Mouse (Mus musculus) intestine, postnatal 0 days (tissue): Measurements from ENCODE around the gene Vmn1r180. TPM values are rescaled to one million over a fixed set of nuclear protein-coding genes. Genes with fewer than 3 reads are reported as not detected.
"Not testable (repeated sequence)": the region's sequence is repeated elsewhere in the genome, so short reads cannot be mapped to it uniquely, and the experiment has no call there.

Experiments used
- ATAC-seq: fragments of 200-750 bp; cut with Nextera tagmentation; 2 replicates; pipeline ENCODE4 v1.8.0; 2017; ENCODE audit warnings: mild to moderate bottlenecking, moderate TSS enrichment, moderate library complexity
- H3K27ac ChIP-seq: fragments of 300-500 bp; sonication (generic); 2 replicates; pipeline ENCODE4 v1.5.1; 2014; ENCODE audit warnings: mild to moderate bottlenecking, low read depth, low read length, moderate library complexity
- H3K27me3 ChIP-seq: fragments of 300-500 bp; sonication (generic); replicated peaks from 2 replicates; pipeline ENCODE4 v1.6.1; 2014; ENCODE audit warnings: low read length, mixed read lengths; ENCODE audit not compliant: control insufficient read depth, insufficient read depth
- H3K36me3 ChIP-seq: fragments of 300-500 bp; sonication (generic); 2 replicates; pipeline ENCODE4 v1.6.1; 2014; ENCODE audit warnings: mild to moderate bottlenecking, moderate library complexity; ENCODE audit not compliant: control insufficient read depth, insufficient read depth
- H3K4me1 ChIP-seq: fragments of 300-500 bp; sonication (generic); replicated peaks from 2 replicates; pipeline ENCODE4 v1.6.1; 2014; ENCODE audit warnings: antibody characterized with exemption, low read length, mixed read lengths; ENCODE audit not compliant: control insufficient read depth, insufficient read depth
- H3K4me2 ChIP-seq: fragments of 300-500 bp; sonication (generic); replicated peaks from 2 replicates; pipeline ENCODE4 v1.6.1; 2014; ENCODE audit warnings: low read depth, mild to moderate bottlenecking, moderate library complexity
- H3K4me3 ChIP-seq: fragments of 300-500 bp; sonication (generic); 2 replicates; pipeline ENCODE4 v1.5.1; 2014; ENCODE audit warnings: low read depth, low read length
- H3K9ac ChIP-seq: fragments of 300-500 bp; sonication (generic); 2 replicates; pipeline ENCODE4 v1.6.1; 2014; ENCODE audit warnings: mild to moderate bottlenecking, low read depth, low read length
- H3K9me3 ChIP-seq: fragments of 300-500 bp; sonication (generic); 2 replicates; pipeline ENCODE4 v1.6.1; 2016; ENCODE audit warnings: mixed run types; ENCODE audit not compliant: control insufficient read depth
- CTCF ChIP-seq: sonication (generic); IDR thresholded peaks from 2 replicates; pipeline ENCODE4 v1.5.1; 2016; ENCODE audit warnings: low read depth, mild to moderate bottlenecking, control low read depth, antibody characterized with exemption, moderate library complexity
- WGBS: fragments of 180-500 bp; shearing (Covaris S2); extraction: QIAGEN DNeasy Blood & Tissue Kit; methylation state at CpG from one replicate; pipeline ENCODE4 v1.1.7; 2014; 5-methylcytosine and 5-hydroxymethylcytosine counted together
- polyA plus RNA-seq: library from polyadenylated mRNA; unstranded; fragments of >200 nt; fragmentation: Nextera tagmentation; extraction: Ambion mirVana; gene quantifications from 2 replicates; pipeline ENCODE4 v1.2.1, GENCODE M21; 2015

Vmn1r180 gene
- not detected in 2 replicates for polyA plus RNA-seq

DNA sequence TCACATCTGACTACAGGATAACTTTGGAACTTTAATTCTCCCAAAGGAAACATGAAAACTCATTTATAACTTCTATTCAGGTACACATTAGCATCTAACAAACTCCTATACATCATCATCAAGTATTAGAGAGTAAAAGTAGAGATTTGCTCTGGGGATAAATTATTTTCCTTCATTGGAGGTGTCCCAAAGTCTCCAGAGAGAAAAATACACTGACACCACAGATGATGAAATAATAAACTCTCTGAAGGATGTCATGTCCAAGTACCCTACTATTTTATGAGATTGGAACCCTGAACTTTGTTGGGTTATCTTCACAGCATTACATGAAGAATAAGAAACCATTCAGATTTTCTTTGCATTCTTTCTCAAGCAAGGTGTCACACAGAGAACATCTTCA lies at the start of gene Vmn1r180:
Vmn1r180 (plus strand) TSS at position 301 of the 400 bp plus-strand sequence.
- H3K9ac ChIP-seq: no peak within 1 kb of the TSS
- ATAC-seq: no peak
- no peaks in the 10 kb centered on the region for H3K4me1 ChIP-seq
- no peak for TF ChIP-seq CTCF
- H3K27me3 ChIP-seq: no peaks in the 10 kb centered on the region
- no peak within 1 kb of the TSS for H3K4me3 ChIP-seq
- no peaks in the 10 kb centered on the region for H3K9me3 ChIP-seq
- no peaks in the 10 kb centered on the region for H3K36me3 ChIP-seq
- H3K4me2 ChIP-seq: no peak within 1 kb of the TSS
- no peak within 1 kb of the TSS for H3K27ac ChIP-seq

DNA sequence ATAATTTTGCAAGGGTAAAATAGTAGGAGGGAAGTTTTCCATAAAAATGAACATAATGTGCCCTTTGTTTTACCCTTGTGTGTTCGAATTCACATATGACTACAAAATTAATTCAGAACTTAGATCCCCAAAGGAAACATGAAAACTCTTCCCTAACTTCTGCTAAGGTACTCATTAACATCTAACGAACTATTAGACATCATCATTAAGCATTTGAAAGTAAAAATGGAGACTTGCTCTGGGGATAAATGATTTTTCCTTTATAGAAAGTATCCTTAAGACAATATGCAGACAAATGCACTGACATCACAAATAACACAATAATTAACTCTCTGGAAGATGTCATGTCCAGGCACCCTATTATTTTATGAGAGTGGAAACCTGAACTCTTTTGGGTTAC lies 23.8 kb upstream of the Vmn1r180 start, which contains the start of gene Vmn1r179:
Vmn1r179 (plus strand) TSS at position 301 of the 400 bp plus-strand sequence.
- 54% methylated on average over 2 of the region's 2 CpGs for WGBS
- H3K9ac ChIP-seq: no peak within 1 kb of the TSS
- H3K4me2 ChIP-seq: no peak within 1 kb of the TSS
- no peak within 1 kb of the TSS for H3K4me3 ChIP-seq
- no peaks in the 10 kb centered on the region for H3K27me3 ChIP-seq
- H3K9me3 ChIP-seq: no peaks in the 10 kb centered on the region
- H3K36me3 ChIP-seq: no peaks in the 10 kb centered on the region
- no peak for ATAC-seq
- no peaks in the 10 kb centered on the region for H3K4me1 ChIP-seq
- no peak for TF ChIP-seq CTCF
- H3K27ac ChIP-seq: no peak within 1 kb of the TSS

DNA sequence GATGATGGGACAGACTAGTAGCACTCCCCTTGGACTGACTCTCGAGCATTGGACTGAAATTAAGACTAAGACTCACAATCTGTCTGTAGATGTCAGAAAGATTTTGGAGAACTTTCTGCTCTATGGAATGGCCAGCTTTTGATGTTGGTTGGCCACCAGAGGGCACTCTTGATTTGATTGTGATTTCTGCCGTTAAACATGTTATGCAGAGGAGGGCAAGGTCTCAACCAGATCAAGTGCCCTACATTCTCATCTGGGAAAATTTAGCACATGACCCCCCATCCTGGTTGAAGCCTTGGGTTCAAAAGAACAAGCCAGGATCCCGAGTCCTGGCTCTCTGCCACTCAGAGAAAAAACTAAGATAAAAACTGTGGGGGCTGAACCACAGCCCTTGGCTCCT lies 17.6 kb downstream of the Vmn1r180 start:
- ATAC-seq, H3K4me1 ChIP-seq, H3K36me3 ChIP-seq, H3K4me2 ChIP-seq, H3K27me3 ChIP-seq, H3K9ac ChIP-seq, H3K9me3 ChIP-seq, H3K4me3 ChIP-seq, H3K27ac ChIP-seq: not testable (repeated sequence)
- WGBS: 47% methylated on average over 3 of the region's 3 CpGs
- peak; percentile 54 for TF ChIP-seq CTCF

DNA sequence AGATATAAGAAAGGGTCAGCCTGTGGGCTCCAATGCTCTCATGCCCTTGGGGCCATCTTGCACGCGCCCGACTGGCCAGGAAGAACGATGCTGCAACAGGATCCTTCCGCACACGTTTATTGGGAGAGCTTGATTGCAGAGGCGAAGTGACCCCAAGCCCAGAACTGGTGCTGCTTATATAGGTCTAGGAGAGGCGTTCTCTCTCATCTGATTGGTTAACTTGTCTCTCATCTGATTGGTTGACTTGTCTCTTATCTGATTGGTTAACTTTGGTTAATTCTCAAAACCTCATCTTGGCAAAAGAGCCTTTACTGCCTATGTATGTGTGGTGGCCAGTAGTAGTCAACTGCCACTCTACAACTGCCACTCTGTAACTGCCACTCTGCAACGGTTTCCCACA lies 23.9 kb downstream of the Vmn1r180 start, which contains the start of gene Vmn1r181:
Vmn1r181 (plus strand) TSS at position 301 of the 400 bp plus-strand sequence.
- not testable (repeated sequence) for H3K27me3 ChIP-seq, H3K4me2 ChIP-seq, ATAC-seq, H3K9ac ChIP-seq, H3K9me3 ChIP-seq, H3K4me1 ChIP-seq, H3K27ac ChIP-seq, H3K4me3 ChIP-seq, H3K36me3 ChIP-seq
- WGBS: 78% methylated on average over 9 of the region's 9 CpGs

DNA sequence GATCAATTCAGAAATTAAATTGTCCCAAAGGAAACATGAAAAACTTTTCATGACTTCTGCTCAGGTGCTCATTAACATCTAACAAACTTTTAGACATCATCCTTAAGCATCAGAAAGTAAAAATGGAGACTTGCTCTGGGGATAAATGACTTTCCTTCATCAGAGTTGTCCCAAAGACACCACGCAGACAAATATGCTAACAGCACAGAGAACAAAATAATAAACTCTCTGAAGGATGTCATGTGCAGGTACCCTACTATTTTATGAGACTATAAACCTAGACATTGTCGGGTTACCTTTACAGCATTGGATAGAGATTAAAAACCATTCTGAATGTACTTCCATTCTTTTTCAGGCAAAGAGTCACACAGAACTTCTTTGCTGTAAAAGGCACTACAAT lies 51.0 kb downstream of the Vmn1r180 start, which contains the start of gene V1rd19:
V1rd19 (plus strand) TSS at position 301 of the 400 bp plus-strand sequence.
- WGBS: 64% methylated on average over 2 of the region's 2 CpGs
- Histone ChIP-seq H3K27me3 (no peaks in the 10 kb centered on the region), H3K9me3 (no peaks in the 10 kb centered on the region), H3K9ac (no peak within 1 kb of the TSS), H3K4me3 (no peak within 1 kb of the TSS), H3K4me2 (no peak within 1 kb of the TSS), H3K27ac (no peak within 1 kb of the TSS), H3K36me3 (no peaks in the 10 kb centered on the region), H3K4me1 (no peaks in the 10 kb centered on the region)
- no peak for TF ChIP-seq CTCF
- no peak for ATAC-seq

Other genes starting within 250 kb of the Vmn1r180 start
- gene Vmn1r173, start 249.9 kb upstream of the Vmn1r180 start, polyA plus RNA-seq: not detected in 2 replicates
- not detected in 2 replicates for gene Vmn1r174, start 198.4 kb upstream of the Vmn1r180 start, polyA plus RNA-seq
- gene Vmn1r175, start 140.0 kb upstream of the Vmn1r180 start, polyA plus RNA-seq: not detected in 2 replicates
- gene Vmn1r176, start 113.3 kb upstream of the Vmn1r180 start, polyA plus RNA-seq: not detected in 2 replicates
- not detected in 2 replicates for gene Vmn1r177, start 84.2 kb upstream of the Vmn1r180 start, polyA plus RNA-seq
- not detected in 2 replicates for gene Vmn1r178, start 58.6 kb upstream of the Vmn1r180 start, polyA plus RNA-seq
- not detected in 2 replicates for gene Vmn1r179, start 23.7 kb upstream of the Vmn1r180 start, polyA plus RNA-seq
- not detected in 2 replicates for gene Vmn1r181, start 24.0 kb downstream of the Vmn1r180 start, polyA plus RNA-seq
- gene V1rd19, start 51.1 kb downstream of the Vmn1r180 start, polyA plus RNA-seq: not detected in 2 replicates
- gene Vmn1r183, start 102.6 kb downstream of the Vmn1r180 start, polyA plus RNA-seq: not detected in 2 replicates
- gene Zfp180, start 131.3 kb downstream of the Vmn1r180 start, polyA plus RNA-seq: 5.2 and 6.5 TPM in 2 replicates
- gene Zfp112, start 161.7 kb downstream of the Vmn1r180 start, polyA plus RNA-seq: 2.0 and 2.2 TPM in 2 replicates
- gene Zfp235, start 183.5 kb downstream of the Vmn1r180 start, polyA plus RNA-seq: 7.9 and 8.0 TPM in 2 replicates
- gene Zfp114, start 224.4 kb downstream of the Vmn1r180 start, polyA plus RNA-seq: 0.37 and 0.72 TPM in 2 replicates